Mouse (Mus musculus) neural tube, embryonic 12.5 days (tissue): Measurements from ENCODE around the gene Abracl. TPM values are rescaled to one million over a fixed set of nuclear protein-coding genes. Genes with fewer than 3 reads are reported as not detected.

Experiments
- ATAC-seq: fragments of 200-750 bp; cut with Nextera tagmentation; 2 replicates; pipeline ENCODE4 v1.8.0; 2017; ENCODE audit warnings: low read depth, mild to moderate bottlenecking, moderate TSS enrichment, moderate library complexity; ENCODE audit not compliant: low FRiP score
- H3K27ac ChIP-seq: fragments of 300-500 bp; sonication (generic); 2 replicates; pipeline ENCODE4 v1.5.1; 2016
- H3K27me3 ChIP-seq: fragments of 300-500 bp; sonication (generic); replicated peaks from 2 replicates; pipeline ENCODE4 v1.6.1; 2016; ENCODE audit warnings: mild to moderate bottlenecking
- H3K36me3 ChIP-seq: fragments of 300-500 bp; sonication (generic); 2 replicates; pipeline ENCODE4 v1.6.1; 2016; ENCODE audit warnings: mild to moderate bottlenecking
- H3K4me1 ChIP-seq: fragments of 300-500 bp; sonication (generic); 2 replicates; pipeline ENCODE4 v1.6.1; 2016
- H3K4me2 ChIP-seq: fragments of 300-500 bp; sonication (generic); replicated peaks from 2 replicates; pipeline ENCODE4 v1.6.1; 2016; ENCODE audit warnings: mild to moderate bottlenecking
- H3K4me3 ChIP-seq: fragments of 300-500 bp; sonication (generic); 2 replicates; pipeline ENCODE4 v1.5.1; 2016
- H3K9ac ChIP-seq: fragments of 300-500 bp; sonication (generic); 2 replicates; pipeline ENCODE4 v1.6.1; 2016; ENCODE audit warnings: mild to moderate bottlenecking
- H3K9me3 ChIP-seq: fragments of 300-500 bp; sonication (generic); 2 replicates; pipeline ENCODE4 v1.6.1; 2016; ENCODE audit warnings: mild to moderate bottlenecking
- WGBS: fragments of 180-500 bp; shearing (Covaris S2); methylation state at CpG from one replicate; pipeline ENCODE4 v1.1.7; 2016; 5-methylcytosine and 5-hydroxymethylcytosine counted together
- polyA plus RNA-seq: library from polyadenylated mRNA; unstranded; fragments of >200 nt; fragmentation: Nextera tagmentation; extraction: Ambion mirVana; gene quantifications from 2 replicates; pipeline ENCODE4 v1.2.1, GENCODE M21; 2016

Gene Abracl
- polyA plus RNA-seq, 1 experiment from 2014 or later = 159 TPM

DNA sequence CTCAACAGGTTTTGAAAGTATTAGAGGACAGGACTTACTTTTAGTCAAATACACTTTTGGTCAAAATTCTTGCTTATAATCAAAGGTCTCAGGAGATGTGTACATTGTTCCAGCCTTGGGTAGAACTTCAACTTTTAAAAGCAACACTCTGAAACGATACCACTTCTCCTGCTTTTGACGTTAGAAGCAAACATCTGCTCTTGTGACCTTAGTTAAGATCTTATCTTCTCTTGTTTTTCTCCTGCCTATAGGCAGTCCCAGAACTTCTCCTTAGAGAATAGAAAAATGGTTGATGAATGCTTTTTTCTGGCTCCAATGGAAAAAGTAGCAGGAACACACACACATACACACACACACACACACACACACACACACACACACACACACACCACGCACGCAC, 57.0 kb downstream of the Abracl start:
- H3K9ac ChIP-seq = no peak overlapping the region
- no peaks in the 10 kb centered on the region for H3K27me3 ChIP-seq
- no peaks in the 10 kb centered on the region for H3K4me1 ChIP-seq
- H3K36me3 ChIP-seq = no peaks in the 10 kb centered on the region
- H3K27ac ChIP-seq = no peak overlapping the region
- no peak overlapping the region for H3K4me3 ChIP-seq
- ATAC-seq = no peak
- H3K4me2 ChIP-seq = no peak overlapping the region
- whole genome bisulfite sequencing = 87% methylated on average over 4 of the region's 4 CpGs
- H3K9me3 ChIP-seq = no peaks in the 10 kb centered on the region

Other genes starting within 250 kb of the Abracl start
- 3.8 and 4.0 TPM in 2 replicates for gene Txlnb, start 227.1 kb downstream of the Abracl start, polyA plus RNA-seq
- gene Heca, start 75.2 kb downstream of the Abracl start, polyA plus RNA-seq = 4.1 TPM in 2 replicates
- gene Reps1, start 32.6 kb upstream of the Abracl start, polyA plus RNA-seq = 39.6 and 44.7 TPM in 2 replicates
- gene Ect2l, start 187.6 kb upstream of the Abracl start, polyA plus RNA-seq = 0.45 and 0.47 TPM in 2 replicates
- gene Ccdc28a, start 211.7 kb upstream of the Abracl start, polyA plus RNA-seq = 5.6 and 7.3 TPM in 2 replicates